Mouse (Mus musculus): ENCODE results near the gene Map3k20. TPM values are rescaled to one million over a fixed set of nuclear protein-coding genes. Genes with fewer than 3 reads are reported as not detected.

Map3k20 gene
- total RNA-seq, 2 experiments from 2014 or later, result 202 to 229 TPM

DNA sequence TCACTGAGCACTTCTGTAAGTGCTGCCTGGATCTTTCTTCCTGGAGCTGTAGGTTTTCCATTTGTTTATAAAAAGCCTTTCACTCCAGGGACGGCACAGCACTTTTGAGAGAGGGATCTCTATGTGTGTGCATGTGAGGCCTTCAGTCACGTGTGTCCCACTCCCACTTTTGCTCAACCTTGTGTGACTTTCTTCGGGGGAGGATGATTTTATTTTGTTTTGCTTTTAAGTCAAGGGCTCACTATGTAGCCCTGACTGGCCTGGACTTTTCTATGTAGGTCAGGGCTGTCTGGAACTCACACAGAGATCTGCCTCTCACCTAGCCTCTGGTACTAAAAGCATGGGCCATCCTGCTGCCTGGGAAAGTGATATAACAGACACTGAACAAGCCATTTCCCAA lies 88.6 kb downstream of the Map3k20 start:
- no peak for DNase-seq (ENCODE audit: low spot score in 2 of 2)

DNA sequence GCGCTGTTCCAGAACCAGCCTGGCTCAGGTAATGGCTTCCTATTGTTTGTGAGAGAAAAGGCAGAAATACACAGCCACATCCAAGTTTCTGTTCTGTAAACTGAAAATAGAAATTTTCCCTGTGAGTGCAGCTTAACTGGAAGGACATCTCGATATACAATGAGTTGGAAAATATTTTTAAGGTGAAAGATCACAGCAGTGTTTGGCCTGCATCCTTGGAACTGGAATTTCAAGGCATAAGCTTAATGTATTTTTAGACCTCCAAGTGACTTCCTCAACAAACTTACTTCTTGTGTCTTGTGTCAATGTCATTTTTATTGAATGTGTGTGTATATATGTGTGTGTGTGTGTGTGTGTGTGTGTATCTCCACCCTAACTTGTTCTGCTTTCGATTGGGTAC lies 90.4 kb downstream of the Map3k20 start:
- DNase-seq (ENCODE audit: low spot score in 2 of 2), result no peak

DNA sequence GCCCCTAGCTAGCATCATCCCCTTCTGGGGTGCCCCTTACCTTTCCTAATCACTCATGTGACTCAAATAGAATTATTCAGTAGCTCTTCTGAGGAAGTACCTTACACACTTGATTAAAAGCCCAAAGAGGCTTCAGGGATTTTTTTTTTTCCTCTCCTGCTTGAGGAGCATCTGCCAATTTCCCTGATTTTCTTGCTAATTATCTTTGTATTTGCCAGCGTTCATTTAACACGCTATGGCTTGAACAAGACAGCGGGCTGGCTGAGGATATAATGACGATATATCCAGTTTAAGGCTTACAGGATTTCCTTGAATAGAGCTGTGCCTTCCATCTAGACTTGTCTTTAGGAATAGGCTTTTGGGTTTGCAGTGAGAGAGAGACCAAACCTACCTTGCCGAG lies 91.5 kb downstream of the Map3k20 start:
- no peak for DNase-seq (ENCODE audit: low spot score in 2 of 2)

DNA sequence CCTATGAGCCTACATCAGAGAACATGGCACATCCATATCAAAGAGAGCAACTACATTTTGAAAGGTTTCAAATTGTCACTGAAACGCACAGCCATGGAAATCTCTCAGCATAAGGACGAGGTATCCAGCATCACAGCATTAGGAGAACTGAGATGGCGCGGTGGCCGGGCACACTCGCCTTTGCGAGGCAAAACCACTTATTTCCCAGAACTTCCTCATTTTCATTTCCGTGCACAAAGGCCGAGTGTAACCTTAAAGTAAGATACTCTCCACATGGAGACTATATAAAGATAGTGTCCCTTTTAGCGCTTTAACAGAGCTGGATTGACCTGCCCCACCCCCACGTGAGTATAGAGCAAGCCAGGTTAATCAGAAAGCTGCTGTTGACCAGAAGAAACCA lies 94.0 kb downstream of the Map3k20 start:
- DNase-seq (ENCODE audit: low spot score in 2 of 2), result no peak

- DNase-seq (ENCODE audit: low spot score in 2 of 2), result no peak
These were observed 97.2 kb downstream of the Map3k20 start for GRCm38 (mm10) chr2:72382662-72383061.

DNA sequence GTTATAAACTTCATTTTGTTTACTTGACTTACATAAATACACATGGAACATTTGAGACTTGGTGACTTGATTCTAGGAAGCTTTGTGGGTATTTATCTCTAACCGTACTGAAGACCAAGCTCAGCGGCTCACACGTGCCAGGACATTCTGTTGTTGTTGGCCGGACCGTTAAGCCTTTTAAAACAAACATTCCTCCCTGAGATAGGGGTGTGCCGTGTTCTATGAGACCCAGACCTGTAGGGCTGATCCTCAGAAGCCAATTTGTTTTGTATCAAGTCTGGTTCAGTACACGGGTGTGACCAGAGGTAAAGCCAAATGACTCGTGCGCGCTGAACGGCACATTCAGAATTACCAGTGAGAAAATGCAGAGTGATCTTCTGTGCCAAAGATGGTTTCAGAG lies 97.9 kb downstream of the Map3k20 start:
- no peak for DNase-seq (ENCODE audit: low spot score in 2 of 2)

DNA sequence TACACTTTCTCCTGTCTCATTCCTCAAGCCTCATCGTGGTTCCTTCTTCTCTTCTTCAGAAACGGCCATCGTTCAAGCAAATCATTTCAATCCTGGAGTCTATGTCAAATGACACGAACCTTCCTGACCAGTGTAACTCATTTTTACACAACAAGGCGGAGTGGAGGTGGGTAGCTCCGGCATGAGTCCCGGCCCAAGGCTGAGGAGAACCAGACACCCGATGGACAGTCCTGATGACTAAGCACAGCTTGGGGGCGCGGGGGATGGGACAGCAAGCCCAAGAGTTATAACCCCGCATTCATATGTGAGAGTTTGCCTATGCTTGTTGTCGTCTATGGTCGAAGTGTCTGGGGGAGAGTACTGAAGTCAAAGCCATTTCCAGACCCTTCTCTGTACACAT lies 104.0 kb downstream of the Map3k20 start:
- peak in 1 of 2 experiments; percentile 10 for DNase-seq (ENCODE audit: low spot score in 2 of 2)

DNA sequence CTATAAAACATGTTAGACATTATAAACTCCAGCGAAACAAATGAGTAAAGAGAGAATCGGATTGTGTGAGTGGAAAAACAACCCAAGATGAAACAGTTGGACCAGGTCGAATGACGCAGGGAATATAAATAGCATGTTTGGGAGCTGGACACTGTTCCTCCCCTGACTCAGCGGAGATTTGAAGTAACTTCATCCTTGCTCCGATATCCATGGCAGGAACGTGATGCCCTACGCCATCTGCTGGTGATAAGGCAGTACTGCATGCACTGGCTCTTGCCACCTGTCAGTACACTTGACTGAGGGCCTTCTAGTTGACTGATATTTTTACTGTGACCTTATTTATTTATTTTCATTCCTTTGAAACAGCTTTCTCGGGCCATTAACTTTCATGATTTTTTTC lies 104.5 kb downstream of the Map3k20 start:
- DNase-seq (ENCODE audit: low spot score in 2 of 2), result peak; percentile 63 to 82

DNA sequence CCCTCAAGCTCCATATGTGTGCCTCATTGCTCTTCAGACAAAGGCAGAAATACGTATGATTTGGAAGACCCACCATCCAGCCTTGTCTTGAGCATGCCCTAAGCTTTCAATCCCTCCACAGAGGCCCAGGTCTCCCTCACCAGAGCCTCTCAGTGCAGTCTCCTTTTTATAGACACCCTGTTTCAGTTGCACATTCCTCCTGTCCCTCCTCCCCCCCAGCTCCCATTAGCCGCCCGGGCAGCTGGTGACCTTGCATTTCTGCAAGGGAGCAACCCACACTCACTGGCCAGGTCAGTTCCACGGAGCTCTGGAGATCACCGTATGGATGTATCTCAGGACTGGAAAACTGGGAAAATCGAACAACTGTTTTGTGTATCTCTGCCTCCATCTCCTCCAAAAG lies 105.0 kb downstream of the Map3k20 start:
- DNase-seq (ENCODE audit: low spot score in 2 of 2), result no peak

DNA sequence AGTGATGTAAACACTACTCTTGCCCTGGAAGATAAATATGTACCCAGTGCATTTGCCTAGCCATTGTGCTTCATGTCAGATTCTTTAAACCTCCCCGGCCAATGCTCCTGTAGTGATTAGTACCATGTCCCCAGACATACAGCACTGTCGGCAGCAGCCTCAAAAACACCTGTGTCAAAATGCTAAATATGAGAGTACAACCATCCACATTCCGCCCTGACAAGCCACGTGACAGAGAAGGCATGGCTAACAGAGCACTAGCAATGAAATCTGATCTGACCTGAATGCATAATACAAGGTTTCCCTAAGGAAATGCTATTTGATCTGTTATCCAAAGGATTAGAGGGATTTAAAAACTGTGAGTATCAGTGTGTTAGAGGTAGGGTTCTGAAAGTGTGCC lies 105.6 kb downstream of the Map3k20 start:
- DNase-seq (ENCODE audit: low spot score in 2 of 2), result no peak

DNA sequence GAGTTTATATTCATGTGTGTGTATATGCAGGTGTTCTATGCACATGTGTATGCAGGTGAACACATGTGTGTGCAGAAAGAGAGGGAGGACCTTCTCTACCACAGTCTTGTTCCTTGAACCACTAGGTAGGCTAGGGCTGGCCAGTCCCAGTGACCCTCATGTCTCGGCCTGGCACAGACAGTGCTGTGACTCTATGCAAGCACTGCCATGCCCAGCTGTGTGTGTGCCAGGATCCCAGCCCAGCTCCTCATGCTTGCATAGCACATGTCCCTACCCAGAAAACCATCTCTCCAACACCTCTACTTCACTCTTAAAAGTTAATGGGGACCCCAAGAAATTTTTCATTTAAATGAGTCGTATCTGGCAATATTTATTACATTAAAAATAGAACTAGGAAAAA lies 106.3 kb downstream of the Map3k20 start:
- DNase-seq (ENCODE audit: low spot score in 2 of 2), result no peak

DNA sequence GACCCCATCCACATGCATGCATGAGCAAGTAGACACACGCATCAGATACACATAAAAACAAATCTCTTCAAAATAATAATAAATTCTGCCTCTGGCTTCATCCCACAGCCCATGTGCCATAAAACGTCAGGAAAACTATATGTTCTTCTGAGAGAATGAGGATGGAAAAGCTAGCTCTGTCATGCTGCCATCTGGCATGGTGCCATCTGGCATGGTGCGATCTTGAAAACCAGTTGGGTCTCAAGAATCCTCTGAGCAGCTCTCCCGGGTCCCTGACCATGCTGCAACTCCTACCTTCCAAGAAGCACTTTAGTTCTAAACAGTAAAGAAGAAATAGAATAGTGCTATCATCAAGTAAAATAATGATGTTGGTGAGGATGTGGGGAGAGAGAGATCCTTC lies 106.9 kb downstream of the Map3k20 start:
- DNase-seq (ENCODE audit: low spot score in 2 of 2), result no peak

DNA sequence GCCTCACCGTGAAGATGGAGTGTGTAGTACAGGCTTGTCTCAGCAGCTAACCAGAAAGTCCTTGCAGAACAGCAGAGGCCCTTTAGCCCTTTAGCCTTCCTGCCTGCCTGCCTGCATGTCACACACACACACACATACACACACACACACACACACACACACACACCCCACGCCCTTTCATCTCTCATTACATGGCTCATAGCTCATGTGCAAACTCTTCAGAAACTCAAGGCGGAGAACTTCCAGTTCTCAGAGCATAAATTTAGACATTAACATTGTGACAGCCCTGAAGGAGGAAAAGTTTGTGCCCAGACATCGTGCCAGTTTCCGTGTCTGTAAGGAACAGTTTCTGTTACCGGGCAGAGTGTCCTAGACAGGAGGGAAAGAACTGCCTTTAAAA lies 111.5 kb downstream of the Map3k20 start:
- no peak for DNase-seq (ENCODE audit: low spot score in 2 of 2)

GRCm38 (mm10) chr2:72398227-72398626 lies 112.8 kb downstream of the Map3k20 start:
- peak in 1 of 2 experiments; percentile 59 for DNase-seq (ENCODE audit: low spot score in 2 of 2)

- no peak for DNase-seq (ENCODE audit: low spot score in 2 of 2)
These were observed 114.2 kb downstream of the Map3k20 start for GRCm38 (mm10) chr2:72399469-72400195.

- no peak for DNase-seq (ENCODE audit: low spot score in 2 of 2)
These were observed 115.9 kb downstream of the Map3k20 start for GRCm38 (mm10) chr2:72401290-72401689.

- DNase-seq (ENCODE audit: low spot score in 2 of 2), result no peak
These were observed 120.5 kb downstream of the Map3k20 start for GRCm38 (mm10) chr2:72405621-72406555.

- no peak for DNase-seq (ENCODE audit: low spot score in 2 of 2)
These were observed 121.3 kb downstream of the Map3k20 start for GRCm38 (mm10) chr2:72406701-72407100.

GRCm38 (mm10) chr2:72407341-72408092 lies 122.1 kb downstream of the Map3k20 start:
- no peak for DNase-seq (ENCODE audit: low spot score in 2 of 2)

DNA sequence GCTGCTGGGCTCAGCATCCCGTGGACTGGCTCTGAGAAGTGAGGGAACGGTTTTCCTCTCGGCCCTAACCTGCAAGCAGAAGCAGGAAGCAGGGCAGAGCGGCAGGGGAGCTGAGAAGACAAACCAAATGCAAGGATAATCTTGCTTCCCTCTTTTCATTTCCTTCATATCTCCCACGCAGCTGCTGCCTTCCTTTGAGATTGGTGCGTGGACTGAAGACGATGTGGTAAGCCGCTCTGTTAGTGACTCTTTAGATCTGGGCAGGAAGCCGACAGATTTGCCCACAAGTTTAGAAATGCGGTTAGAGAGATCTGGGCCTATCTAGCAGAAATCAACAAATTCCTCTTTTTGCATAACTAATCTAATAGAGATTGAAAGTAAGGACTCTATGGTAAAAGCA lies 124.5 kb downstream of the Map3k20 start:
- DNase-seq (ENCODE audit: low spot score in 2 of 2), result no peak

DNA sequence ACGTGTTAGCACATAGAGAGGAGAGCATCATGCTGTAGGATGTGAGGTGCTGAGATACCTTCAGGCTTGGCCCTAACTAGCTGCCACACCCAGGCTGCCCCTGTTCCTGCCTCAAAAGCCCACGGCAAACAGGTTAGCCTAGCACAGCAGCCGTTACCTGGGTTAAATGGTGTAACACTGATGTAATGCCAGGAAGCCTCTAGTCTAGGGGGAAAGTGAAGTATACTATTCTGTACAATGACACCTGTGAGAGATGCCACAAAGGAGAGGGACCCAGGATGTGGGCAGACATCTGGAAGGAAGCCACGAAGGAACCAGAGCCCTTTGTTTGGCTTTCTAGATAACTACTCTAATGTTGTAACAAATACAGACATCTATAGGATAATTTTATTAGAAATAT lies 126.8 kb downstream of the Map3k20 start:
- DNase-seq (ENCODE audit: low spot score in 2 of 2), result no peak

DNA sequence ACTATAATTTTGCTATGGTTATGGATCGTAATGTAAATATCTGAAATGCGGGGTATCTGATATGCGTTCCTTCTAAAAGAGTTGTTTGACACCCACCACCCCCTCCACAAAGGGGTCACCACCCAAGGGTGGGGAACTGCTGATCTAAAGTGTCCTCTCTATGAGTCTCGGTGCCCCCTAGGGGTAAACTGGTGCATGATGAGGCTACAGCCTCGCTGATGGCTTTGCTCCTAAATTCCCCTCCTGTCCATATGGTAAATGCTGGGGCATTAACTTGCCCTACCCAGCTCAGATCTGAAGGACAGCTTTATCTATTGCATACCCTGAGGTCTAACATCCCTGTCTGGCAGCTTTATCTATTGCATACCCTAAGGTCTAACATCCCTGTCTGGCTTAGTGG lies 130.0 kb downstream of the Map3k20 start:
- DNase-seq (ENCODE audit: low spot score in 2 of 2), result no peak
